Mouse (Mus musculus): ENCODE measurements around the gene Tkfc.

Gene Tkfc

GRCm38 (mm10) chr19:10605293-10605900 is at the start of gene Tkfc, which contains the start of gene Ddb1:
Tkfc (minus strand) TSS chr19:10605654.
Ddb1 (plus strand) TSS chr19:10605327.
- peak; percentile 99 to 100 for DNase-seq

- DNase-seq = no peak
Measured at GRCm38 (mm10) chr19:10648156-10648555, 42.7 kb upstream of the Tkfc start.

- no peak for DNase-seq
Measured at GRCm38 (mm10) chr19:10645616-10646015, 40.2 kb upstream of the Tkfc start.

- DNase-seq = no peak
Measured at GRCm38 (mm10) chr19:10640589-10641378, 35.3 kb upstream of the Tkfc start.

- DNase-seq = no peak
Measured at GRCm38 (mm10) chr19:10640080-10640479, 34.6 kb upstream of the Tkfc start.

GRCm38 (mm10) chr19:10637840-10638239 is 32.4 kb upstream of the Tkfc start:
- no peak for DNase-seq

GRCm38 (mm10) chr19:10634872-10635318 is 29.4 kb upstream of the Tkfc start:
- DNase-seq = peak in 1 of 2 experiments; percentile 79

GRCm38 (mm10) chr19:10634106-10634871 is 28.8 kb upstream of the Tkfc start, which contains the start of gene Vwce:
Vwce (plus strand) TSS chr19:10634213.
- peak; percentile 69 to 74 for DNase-seq

GRCm38 (mm10) chr19:10608573-10609240 is 3.3 kb upstream of the Tkfc start:
- DNase-seq = no peak

GRCm38 (mm10) chr19:10605901-10606622 is 608 bp upstream of the Tkfc start:
- no peak for DNase-seq

- DNase-seq = no peak
Measured at GRCm38 (mm10) chr19:10604534-10604933, 920 bp downstream of the Tkfc start.

GRCm38 (mm10) chr19:10603660-10604523 is 1.6 kb downstream of the Tkfc start:
- DNase-seq = peak in 1 of 2 experiments; percentile 21

GRCm38 (mm10) chr19:10602787-10603186 is 2.7 kb downstream of the Tkfc start:
- DNase-seq = peak; percentile 92 to 95

- DNase-seq = no peak
Measured at GRCm38 (mm10) chr19:10602247-10602769, 3.1 kb downstream of the Tkfc start.

- no peak for DNase-seq
Measured at GRCm38 (mm10) chr19:10599648-10600047, 5.8 kb downstream of the Tkfc start.

- no peak for DNase-seq
Measured at GRCm38 (mm10) chr19:10598188-10598587, 7.3 kb downstream of the Tkfc start.

GRCm38 (mm10) chr19:10591659-10592377 is 13.6 kb downstream of the Tkfc start:
- no peak for DNase-seq

- no peak for DNase-seq
Measured at GRCm38 (mm10) chr19:10590301-10590700, 15.2 kb downstream of the Tkfc start.

- DNase-seq = no peak
Measured at GRCm38 (mm10) chr19:10589127-10589857, 16.2 kb downstream of the Tkfc start.
